Comparison of ENCODE assay signal across 13 mouse cellular contexts in the genomic region with DNA sequence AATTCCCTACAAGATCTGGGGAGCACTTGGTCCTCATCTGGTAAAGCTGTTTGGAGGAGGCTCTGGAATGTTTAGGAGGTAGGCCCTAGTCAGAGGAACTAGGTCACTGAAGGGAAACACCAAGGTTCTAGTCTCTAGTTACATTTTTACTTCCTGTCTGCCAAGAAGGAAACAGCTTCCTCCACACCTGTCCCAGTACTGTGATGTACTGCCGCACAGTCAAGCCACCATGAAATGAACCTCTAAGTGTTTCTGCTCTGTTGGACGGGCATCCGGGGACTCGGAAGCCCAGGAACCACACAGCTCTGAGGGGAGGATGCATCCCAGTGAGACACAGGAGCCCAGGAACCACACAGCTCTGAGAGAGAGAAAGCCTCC. TPM values are rescaled to one million over a fixed set of nuclear protein-coding genes. Genes with fewer than 3 reads are reported as not detected.
A peak's percentile ranks its signal among the peaks of the same experiment; 100 is the strongest.
DNase-seq lines count a peak whose midpoint lies in the region; ATAC-seq and TF ChIP-seq lines count a peak whose summit lies in the region.
"Had no signal": no experiment of that assay in that cellular context is flagged by ENCODE, and none has a peak within 500 bp of the region (broad histone marks: within the 10 kb centered on the region; RNA-seq: fewer than 3 reads in every experiment).

No protein-coding gene starts in this region.

- 0 out of 2 replicates have a peak, but pooled peaks have one; percentile 7 for ATAC-seq in intestine, embryonic 15.5 days
- ATAC-seq in intestine, postnatal 0 days = no peak
- no peak for ATAC-seq in hindbrain, postnatal 0 days
- no peak for ATAC-seq in monocyte, adult 5-6 weeks (replicated peaks; ENCODE audit: insufficient number of reproducible peaks, low FRiP score, low TSS enrichment, poor library complexity, severe bottlenecking)

- DNase-seq in forebrain, embryonic 10.5 days (ENCODE audit: extremely low spot score, low spot score) = no peak
- DNase-seq in hindbrain, postnatal 0 days (ENCODE audit: low spot score) = no peak
- DNase-seq in layer of hippocampus, adult 11-12 months (ENCODE audit: low spot score) = no peak
- no peak for DNase-seq in heart, adult 8-10 months (ENCODE audit: low spot score)
- DNase-seq: adrenal gland, postnatal 14 days; cerebellum, adult 8-10 months; heart, adult 2 months; lung, postnatal 14 days had no signal

- 67% methylated on average over 4 of the region's 4 CpGs for WGBS in intestine, embryonic 15.5 days
- WGBS in intestine, postnatal 0 days = 76% methylated on average over 4 of the region's 4 CpGs
- 80% methylated on average over 4 of the region's 4 CpGs for WGBS in forebrain, embryonic 10.5 days
- WGBS in hindbrain, postnatal 0 days = 24% methylated on average over 4 of the region's 4 CpGs
- 17% methylated on average over 4 of the region's 4 CpGs for WGBS in olfactory bulb, adult 2 months

- H3K27me3 ChIP-seq in intestine, embryonic 15.5 days (replicated peaks) = no peaks in the 10 kb centered on the region
- no peaks in the 10 kb centered on the region for H3K27me3 ChIP-seq in intestine, postnatal 0 days (replicated peaks; ENCODE audit: control insufficient read depth, insufficient read depth, low read length)
- no peaks in the 10 kb centered on the region for H3K27me3 ChIP-seq in forebrain, embryonic 10.5 days (ENCODE audit: poor library complexity, severe bottlenecking)
- no peaks in the 10 kb centered on the region; the same call in 1 of the 2 replicates for H3K27me3 ChIP-seq in hindbrain, postnatal 0 days (ENCODE audit: insufficient read depth, low read length)

- no peak for TF ChIP-seq POLR2A in olfactory bulb, adult 2 months (IDR thresholded peaks at IDR 0.05; ENCODE audit: insufficient read depth, low read depth, low read length)

- H3K27ac ChIP-seq in intestine, embryonic 15.5 days = no peak overlapping the region
- H3K27ac ChIP-seq in intestine, postnatal 0 days (ENCODE audit: low read depth, low read length) = no peak overlapping the region
- peak overlapping the region; percentile 75 for H3K27ac ChIP-seq in forebrain, embryonic 10.5 days
- H3K27ac ChIP-seq in hindbrain, postnatal 0 days = peak overlapping the region; percentile 81
- H3K27ac ChIP-seq in olfactory bulb, adult 2 months (ENCODE audit: insufficient read depth, low read depth, low read length) = peak overlapping the region; percentile 75
- H3K27ac ChIP-seq: heart, adult 2 months had no signal

- H3K9ac ChIP-seq in intestine, embryonic 15.5 days = no peak overlapping the region
- H3K9ac ChIP-seq in intestine, postnatal 0 days (ENCODE audit: low read depth, low read length) = no peak overlapping the region
- no peak overlapping the region for H3K9ac ChIP-seq in hindbrain, postnatal 0 days (replicated peaks; ENCODE audit: low read length)

- no peaks in the 10 kb centered on the region for H3K36me3 ChIP-seq in intestine, embryonic 15.5 days
- H3K36me3 ChIP-seq in intestine, postnatal 0 days (ENCODE audit: control insufficient read depth, insufficient read depth) = no peaks in the 10 kb centered on the region
- H3K36me3 ChIP-seq in forebrain, embryonic 10.5 days (replicated peaks) = no peaks in the 10 kb centered on the region
- H3K36me3 ChIP-seq in hindbrain, postnatal 0 days (ENCODE audit: insufficient read depth, low read length) = no peaks in the 10 kb centered on the region

- no peak for TF ChIP-seq CTCF in intestine, postnatal 0 days (IDR thresholded peaks at IDR 0.05; ENCODE audit: low read depth)
- no peak for TF ChIP-seq CTCF in hindbrain, postnatal 0 days (IDR thresholded peaks at IDR 0.05; ENCODE audit: low read depth)
- TF ChIP-seq CTCF in olfactory bulb, adult 2 months (IDR thresholded peaks at IDR 0.05; ENCODE audit: insufficient read depth, low read depth, low read length) = no peak

- H3K4me2 ChIP-seq in intestine, embryonic 15.5 days (replicated peaks) = no peak overlapping the region
- no peak overlapping the region for H3K4me2 ChIP-seq in intestine, postnatal 0 days (replicated peaks; ENCODE audit: low read depth)
- H3K4me2 ChIP-seq in hindbrain, postnatal 0 days (ENCODE audit: low read depth, low read length) = no peak overlapping the region

- H3K9me3 ChIP-seq in intestine, embryonic 15.5 days = no peaks in the 10 kb centered on the region
- no peaks in the 10 kb centered on the region for H3K9me3 ChIP-seq in intestine, postnatal 0 days (ENCODE audit: control insufficient read depth)
- no peaks in the 10 kb centered on the region for H3K9me3 ChIP-seq in forebrain, embryonic 10.5 days
- H3K9me3 ChIP-seq in hindbrain, postnatal 0 days (ENCODE audit: low read length) = no peaks in the 10 kb centered on the region

- H3K4me3 ChIP-seq in intestine, embryonic 15.5 days (replicated peaks) = no peak overlapping the region
- H3K4me3 ChIP-seq in intestine, postnatal 0 days (ENCODE audit: low read depth, low read length) = no peak overlapping the region
- no peak overlapping the region for H3K4me3 ChIP-seq in forebrain, embryonic 10.5 days
- H3K4me3 ChIP-seq in hindbrain, postnatal 0 days (ENCODE audit: low read length) = no peak overlapping the region
- peak overlapping the region; percentile 4; the same call in 1 of the 2 replicates for H3K4me3 ChIP-seq in olfactory bulb, adult 2 months (ENCODE audit: insufficient read depth, low read depth, low read length)
- H3K4me3 ChIP-seq: heart, adult 2 months had no signal

- H3K4me1 ChIP-seq in intestine, embryonic 15.5 days (replicated peaks) = peaks cover 15% of the 10 kb centered on the region
- H3K4me1 ChIP-seq in intestine, postnatal 0 days (replicated peaks; ENCODE audit: control insufficient read depth, insufficient read depth, low read length) = 0 out of 2 replicates have a peak, but pooled peaks cover under 1% of the 10 kb centered on the region
- peaks cover 39% of the 10 kb centered on the region for H3K4me1 ChIP-seq in forebrain, embryonic 10.5 days
- H3K4me1 ChIP-seq in hindbrain, postnatal 0 days (ENCODE audit: insufficient read depth, low read length) = peaks cover 27% of the 10 kb centered on the region
- peaks cover 35% of the 10 kb centered on the region for H3K4me1 ChIP-seq in olfactory bulb, adult 2 months (ENCODE audit: control insufficient read depth, insufficient read depth, low read length)

RNA-seq across cellular contexts. Expression of gene 4933407L21Rik, which starts 0.4 kb away (rescaled TPM):
- polyA plus RNA-seq in intestine, embryonic 15.5 days (2015; fragmentation: Nextera tagmentation; extraction: Ambion mirVana) = 0.32 and 0.34 TPM in 2 replicates
- 0.13 and 0.22 TPM in 2 replicates for polyA plus RNA-seq in intestine, postnatal 0 days (2015; fragmentation: Nextera tagmentation; extraction: Ambion mirVana)
- polyA plus RNA-seq in forebrain, embryonic 10.5 days (2016; fragmentation: Nextera tagmentation; extraction: Ambion mirVana) = 0.30 and 0.87 TPM in 2 replicates
- total RNA-seq in hindbrain, postnatal 0 days (2014; rRNA removed) = 11.8 and 18.8 TPM in 2 replicates
- 12.3 and 13.9 TPM in 2 replicates for polyA plus RNA-seq in hindbrain, postnatal 0 days (2015; fragmentation: Nextera tagmentation; extraction: Ambion mirVana)
- not detected in 2 replicates for polyA plus RNA-seq in olfactory bulb, adult 2 months (2012; ENCODE audit: insufficient read depth, insufficient read length, low replicate concordance, missing spikeins)
- not detected in 3 replicates for total RNA-seq in monocyte, adult 5-6 weeks (2017)
- total RNA-seq in heart, adult 8-10 months (2022) = not detected
- total RNA-seq: heart, adult 2 months had no signal
- polyA plus RNA-seq: heart, adult 2 months had no signal

RNA-seq across cellular contexts. Expression of gene Gpr55, which starts 32.1 kb away (rescaled TPM):
- 0.04 and 0.10 TPM in 2 replicates for polyA plus RNA-seq in intestine, embryonic 15.5 days (2015; fragmentation: Nextera tagmentation; extraction: Ambion mirVana)
- 0.30 and 0.42 TPM in 2 replicates for polyA plus RNA-seq in intestine, postnatal 0 days (2015; fragmentation: Nextera tagmentation; extraction: Ambion mirVana)
- polyA plus RNA-seq in forebrain, embryonic 10.5 days (2016; fragmentation: Nextera tagmentation; extraction: Ambion mirVana) = not detected in 2 replicates
- total RNA-seq in hindbrain, postnatal 0 days (2014; rRNA removed) = 0.21 TPM in 1 of 2 replicates, not detected in the other
- polyA plus RNA-seq in hindbrain, postnatal 0 days (2015; fragmentation: Nextera tagmentation; extraction: Ambion mirVana) = 0.14 and 0.15 TPM in 2 replicates
- polyA plus RNA-seq in olfactory bulb, adult 2 months (2012; ENCODE audit: insufficient read depth, insufficient read length, low replicate concordance, missing spikeins) = not detected in 2 replicates
- total RNA-seq in monocyte, adult 5-6 weeks (2017) = 2.2 to 4.9 TPM (median 4.7 TPM) in 3 replicates
- under 1 TPM in 1 of 4 experiments, not detected in 3; 0.09 TPM for total RNA-seq in heart, adult 8-10 months (2022)
- total RNA-seq: heart, adult 2 months had no signal
- polyA plus RNA-seq: heart, adult 2 months; intestine, embryonic 14.5 days had no signal

RNA-seq across cellular contexts. Expression of gene Itm2c, which starts 34.6 kb away (rescaled TPM):
- polyA plus RNA-seq in intestine, embryonic 15.5 days (2015; fragmentation: Nextera tagmentation; extraction: Ambion mirVana) = 135 TPM in 2 replicates
- polyA plus RNA-seq in intestine, postnatal 0 days (2015; fragmentation: Nextera tagmentation; extraction: Ambion mirVana) = 112 and 113 TPM in 2 replicates
- polyA plus RNA-seq in forebrain, embryonic 10.5 days (2016; fragmentation: Nextera tagmentation; extraction: Ambion mirVana) = 126 and 132 TPM in 2 replicates
- 329 and 336 TPM in 2 replicates for total RNA-seq in hindbrain, postnatal 0 days (2014; rRNA removed)
- polyA plus RNA-seq in hindbrain, postnatal 0 days (2015; fragmentation: Nextera tagmentation; extraction: Ambion mirVana) = 244 and 253 TPM in 2 replicates
- not detected in 2 replicates for polyA plus RNA-seq in olfactory bulb, adult 2 months (2012; ENCODE audit: insufficient read depth, insufficient read length, low replicate concordance, missing spikeins)
- total RNA-seq in monocyte, adult 5-6 weeks (2017) = 94.7 to 124 TPM (median 121 TPM) in 3 replicates
- total RNA-seq in heart, adult 8-10 months (2022) = 10 to 100 TPM; 56.7 to 61.6 (median 58.2) TPM

Comparison
In these comparisons a context has a peak if more than half of its experiments do, and no peak if none do; other contexts are left out.
1. H3K27ac ChIP-seq: peak in forebrain, embryonic 10.5 days (single experiment), hindbrain, postnatal 0 days (single experiment) and olfactory bulb, adult 2 months (single experiment); none in intestine, embryonic 15.5 days (single experiment) and intestine, postnatal 0 days (single experiment).